Mouse (Mus musculus) forebrain, embryonic 16.5 days (tissue): ENCODE results near the gene Prg2. TPM values are rescaled to one million over a fixed set of nuclear protein-coding genes. Genes with fewer than 3 reads are reported as not detected.
A peak's percentile ranks its signal among the peaks of the same experiment; 100 is the strongest.

Experiments used
- ATAC-seq: fragments of 200-750 bp; cut with Nextera tagmentation; 2 replicates; pipeline ENCODE4 v1.8.0; 2017; ENCODE audit warnings: mild to moderate bottlenecking, moderate library complexity
- H3K27ac ChIP-seq: fragments of 300-500 bp; sonication (generic); 2 replicates; pipeline ENCODE4 v1.5.1; 2014; ENCODE audit warnings: low read length, control low read depth
- H3K27me3 ChIP-seq: fragments of 300-500 bp; sonication (generic); replicated peaks from 2 replicates; pipeline ENCODE4 v1.6.1; 2014; ENCODE audit warnings: low read length; ENCODE audit not compliant: control insufficient read depth, insufficient read depth
- H3K36me3 ChIP-seq: fragments of 300-500 bp; sonication (generic); 2 replicates; pipeline ENCODE4 v1.6.1; 2014; ENCODE audit not compliant: control insufficient read depth, insufficient read depth
- H3K4me1 ChIP-seq: fragments of 300-500 bp; sonication (generic); replicated peaks from 2 replicates; pipeline ENCODE4 v1.6.1; 2014; ENCODE audit warnings: low read length; ENCODE audit not compliant: control insufficient read depth, insufficient read depth
- H3K4me2 ChIP-seq: fragments of 300-500 bp; sonication (generic); 2 replicates; pipeline ENCODE4 v1.6.1; 2014; ENCODE audit warnings: mild to moderate bottlenecking, low read length, control low read depth
- H3K4me3 ChIP-seq: fragments of 300-500 bp; sonication (generic); replicated peaks from 2 replicates; pipeline ENCODE4 v1.5.1; 2014; ENCODE audit warnings: mild to moderate bottlenecking, low read length, control low read depth
- H3K9ac ChIP-seq: fragments of 300-500 bp; sonication (generic); replicated peaks from 2 replicates; pipeline ENCODE4 v1.6.1; 2014; ENCODE audit warnings: low read depth, low read length, control low read depth
- H3K9me3 ChIP-seq: fragments of 300-500 bp; sonication (generic); 2 replicates; pipeline ENCODE4 v1.6.1; 2016; ENCODE audit warnings: low read length; ENCODE audit not compliant: control insufficient read depth
- WGBS: fragments of 180-500 bp; shearing (Covaris S2); extraction: QIAGEN DNeasy Blood & Tissue Kit; methylation state at CpG from one replicate; pipeline ENCODE4 v1.1.7; 2014; 5-methylcytosine and 5-hydroxymethylcytosine counted together
- polyA plus RNA-seq: library from polyadenylated mRNA; unstranded; fragments of >200 nt; fragmentation: Nextera tagmentation; extraction: Ambion mirVana; gene quantifications from 2 replicates; pipeline ENCODE4 v1.2.1, GENCODE M21; 2015

The Prg2 gene
- polyA plus RNA-seq, 1 experiment from 2014 or later, result not detected

GRCm38 (mm10) chr2:84939711-84940110 lies 40.5 kb upstream of the Prg2 start:
- no peaks in the 10 kb centered on the region for H3K9me3 ChIP-seq
- no peak for ATAC-seq
- H3K4me3 ChIP-seq, result no peak overlapping the region
- no peaks in the 10 kb centered on the region for H3K36me3 ChIP-seq
- no peaks in the 10 kb centered on the region for H3K27me3 ChIP-seq
- peaks cover 3% of the 10 kb centered on the region; the same call in 1 of the 2 replicates for H3K4me1 ChIP-seq
- H3K4me2 ChIP-seq, result no peak overlapping the region
- WGBS, result 97% methylated on average over 6 of the region's 6 CpGs
- no peak overlapping the region for H3K27ac ChIP-seq
- no peak overlapping the region for H3K9ac ChIP-seq

- H3K4me3 ChIP-seq, result no peak overlapping the region
- H3K4me2 ChIP-seq, result no peak overlapping the region
- 81% methylated on average over 2 of the region's 2 CpGs for WGBS
Observed at GRCm38 (mm10) chr2:84941332-84941731, 38.9 kb upstream of the Prg2 start.

DNA sequence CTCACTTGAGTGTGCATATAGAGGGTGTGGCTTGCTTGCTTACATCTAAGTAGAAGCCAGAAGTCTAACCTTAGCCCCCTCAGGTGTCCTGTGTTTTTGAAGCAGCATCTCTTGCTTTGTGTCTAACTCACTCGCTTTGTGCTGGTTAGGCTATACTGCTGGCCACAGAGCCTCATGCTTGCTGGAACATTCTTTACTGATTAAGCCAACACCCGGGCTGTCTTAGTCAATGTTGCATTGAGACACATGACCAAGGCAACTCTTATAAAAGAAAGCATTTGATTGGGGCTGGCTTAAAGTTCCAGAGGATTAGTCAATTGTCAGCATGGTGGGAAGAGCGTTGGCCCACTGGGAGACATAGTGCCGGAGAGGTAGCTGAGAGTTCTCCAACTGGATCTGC lies 38.5 kb upstream of the Prg2 start:
- H3K36me3 ChIP-seq, result no peaks in the 10 kb centered on the region
- no peak overlapping the region for H3K4me2 ChIP-seq
- H3K9ac ChIP-seq, result no peak overlapping the region
- no peaks in the 10 kb centered on the region for H3K9me3 ChIP-seq
- WGBS, result 87% methylated on average over 4 of the region's 4 CpGs
- no peak overlapping the region for H3K4me3 ChIP-seq
- no peaks in the 10 kb centered on the region for H3K27me3 ChIP-seq
- H3K4me1 ChIP-seq, result no peaks in the 10 kb centered on the region; the same call in 1 of the 2 replicates
- no peak overlapping the region for H3K27ac ChIP-seq
- ATAC-seq, result no peak

More at GRCm38 (mm10) chr2:84941332-84941731, 38.9 kb upstream of the Prg2 start:
- Histone ChIP-seq H3K27ac (no peak overlapping the region), H3K36me3 (no peaks in the 10 kb centered on the region), H3K27me3 (no peaks in the 10 kb centered on the region), H3K9ac (no peak overlapping the region), H3K4me1 (peaks cover 3% of the 10 kb centered on the region; the same call in 1 of the 2 replicates), H3K9me3 (no peaks in the 10 kb centered on the region)
- no peak for ATAC-seq

DNA sequence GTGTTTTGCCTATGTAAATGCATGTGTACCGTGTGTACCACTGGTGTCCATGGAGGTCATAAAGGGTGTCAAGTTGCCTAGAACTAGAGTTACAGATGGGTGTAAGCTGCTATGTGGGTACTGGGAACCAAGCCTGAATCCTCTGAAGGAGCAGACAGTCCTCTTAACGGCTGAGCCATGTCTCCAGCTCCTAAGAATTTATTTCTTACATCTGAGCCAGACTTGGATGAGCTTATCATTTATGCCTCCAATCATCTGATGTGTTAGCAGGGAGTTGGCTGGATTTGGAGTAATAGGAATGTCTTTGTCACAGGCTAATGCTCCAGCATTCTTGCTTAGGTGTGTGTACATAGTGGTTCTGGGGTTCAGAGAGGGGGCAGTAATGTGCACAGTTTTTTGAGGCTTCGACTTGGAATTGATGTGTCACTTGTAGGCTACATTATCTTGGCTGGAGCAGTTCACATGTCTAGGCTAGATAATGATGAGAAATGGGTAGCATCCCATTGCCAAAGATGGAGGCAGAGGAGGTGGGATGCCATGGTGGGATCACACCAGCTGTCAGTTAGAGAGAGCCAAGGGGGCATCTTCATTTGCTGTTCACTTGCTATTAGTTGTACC lies 33.0 kb upstream of the Prg2 start:
- no peak overlapping the region for H3K4me3 ChIP-seq
- H3K27ac ChIP-seq, result peak overlapping the region; percentile 61
- H3K9ac ChIP-seq, result no peak overlapping the region
- no peaks in the 10 kb centered on the region for H3K27me3 ChIP-seq
- peaks cover 3% of the 10 kb centered on the region; the same call in 1 of the 2 replicates for H3K4me1 ChIP-seq
- no peaks in the 10 kb centered on the region for H3K9me3 ChIP-seq
- no peak overlapping the region for H3K4me2 ChIP-seq
- peak; percentile 63 for ATAC-seq
- H3K36me3 ChIP-seq, result no peaks in the 10 kb centered on the region
- WGBS, result 75% methylated on average over 3 of the region's 3 CpGs

DNA sequence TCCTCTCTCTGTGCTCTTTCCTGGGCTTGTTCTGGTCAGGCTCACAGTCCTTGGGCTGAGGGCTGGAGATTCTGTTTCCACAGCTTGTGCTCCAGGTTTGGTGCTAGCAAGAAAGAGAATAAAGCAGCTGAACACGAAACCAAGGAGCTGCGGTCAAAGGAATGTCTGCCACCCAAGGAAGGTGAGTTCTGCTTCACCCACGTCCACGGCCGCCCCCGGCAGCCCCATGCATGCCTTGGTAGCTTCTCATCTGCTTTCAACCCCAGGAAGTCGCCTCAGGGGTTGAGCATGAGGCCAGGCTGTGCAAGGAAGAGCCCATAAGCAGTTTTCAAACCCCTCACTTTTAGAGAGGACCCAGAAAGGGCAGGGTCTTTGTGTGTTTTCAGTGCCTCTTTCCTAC lies 32.0 kb upstream of the Prg2 start:
- Histone ChIP-seq H3K4me3 (no peak overlapping the region), H3K4me1 (peaks cover 3% of the 10 kb centered on the region; the same call in 1 of the 2 replicates), H3K27ac (no peak overlapping the region), H3K27me3 (no peaks in the 10 kb centered on the region), H3K36me3 (no peaks in the 10 kb centered on the region), H3K4me2 (no peak overlapping the region), H3K9ac (no peak overlapping the region), H3K9me3 (no peaks in the 10 kb centered on the region)
- ATAC-seq, result no peak
- 94% methylated on average over 7 of the region's 7 CpGs for WGBS

- no peak for ATAC-seq
- peaks cover 3% of the 10 kb centered on the region; the same call in 1 of the 2 replicates for H3K4me1 ChIP-seq
- no peak overlapping the region for H3K4me3 ChIP-seq
- no peak overlapping the region for H3K27ac ChIP-seq
- 74% methylated on average over 2 of the region's 2 CpGs for WGBS
- H3K9ac ChIP-seq, result no peak overlapping the region
- H3K9me3 ChIP-seq, result no peaks in the 10 kb centered on the region
- no peaks in the 10 kb centered on the region for H3K27me3 ChIP-seq
- H3K4me2 ChIP-seq, result no peak overlapping the region
- H3K36me3 ChIP-seq, result no peaks in the 10 kb centered on the region
Observed at GRCm38 (mm10) chr2:84948721-84949120, 31.5 kb upstream of the Prg2 start.

GRCm38 (mm10) chr2:84951027-84951426 lies 29.2 kb upstream of the Prg2 start:
- ATAC-seq, result no peak
- H3K9ac ChIP-seq, result no peak overlapping the region
- no peak overlapping the region for H3K27ac ChIP-seq
- peaks cover 3% of the 10 kb centered on the region; the same call in 1 of the 2 replicates for H3K4me1 ChIP-seq
- H3K4me3 ChIP-seq, result no peak overlapping the region
- 95% methylated on average over 8 of the region's 8 CpGs for WGBS
- H3K4me2 ChIP-seq, result no peak overlapping the region
- H3K27me3 ChIP-seq, result no peaks in the 10 kb centered on the region
- H3K9me3 ChIP-seq, result no peaks in the 10 kb centered on the region
- H3K36me3 ChIP-seq, result no peaks in the 10 kb centered on the region

DNA sequence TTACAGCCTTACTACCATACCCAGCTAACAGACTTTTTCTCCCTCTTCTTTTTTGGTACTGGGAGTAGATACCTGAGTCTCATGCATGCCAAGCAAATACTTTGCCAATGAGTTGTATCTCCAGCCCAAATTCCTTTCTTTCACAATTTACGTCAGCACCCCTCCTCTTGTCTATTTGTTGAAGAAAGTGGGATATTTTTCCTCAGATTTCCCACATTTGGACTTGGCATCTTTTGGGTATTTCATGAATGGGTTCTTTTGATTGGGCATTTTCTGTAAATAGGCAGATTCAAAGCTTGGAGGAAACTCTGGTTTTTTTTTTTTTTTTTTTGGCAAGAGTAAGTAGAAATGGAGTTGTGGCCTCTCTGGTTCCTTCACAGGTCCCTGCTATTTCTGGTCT lies 28.0 kb upstream of the Prg2 start:
- Histone ChIP-seq H3K4me1 (peaks cover 3% of the 10 kb centered on the region; the same call in 1 of the 2 replicates), H3K4me3 (no peak overlapping the region), H3K9ac (no peak overlapping the region), H3K36me3 (no peaks in the 10 kb centered on the region), H3K27me3 (no peaks in the 10 kb centered on the region), H3K4me2 (no peak overlapping the region), H3K27ac (no peak overlapping the region), H3K9me3 (no peaks in the 10 kb centered on the region)
- 84% methylated on average over 1 of the region's 1 CpGs for WGBS
- ATAC-seq, result no peak

GRCm38 (mm10) chr2:84952693-84953092 lies 27.6 kb upstream of the Prg2 start:
- Histone ChIP-seq H3K4me3 (no peak overlapping the region), H3K27me3 (no peaks in the 10 kb centered on the region), H3K27ac (no peak overlapping the region), H3K9me3 (no peaks in the 10 kb centered on the region), H3K4me1 (peaks cover 3% of the 10 kb centered on the region; the same call in 1 of the 2 replicates), H3K36me3 (no peaks in the 10 kb centered on the region), H3K9ac (no peak overlapping the region), H3K4me2 (no peak overlapping the region)
- 85% methylated on average over 4 of the region's 4 CpGs for WGBS
- no peak for ATAC-seq

DNA sequence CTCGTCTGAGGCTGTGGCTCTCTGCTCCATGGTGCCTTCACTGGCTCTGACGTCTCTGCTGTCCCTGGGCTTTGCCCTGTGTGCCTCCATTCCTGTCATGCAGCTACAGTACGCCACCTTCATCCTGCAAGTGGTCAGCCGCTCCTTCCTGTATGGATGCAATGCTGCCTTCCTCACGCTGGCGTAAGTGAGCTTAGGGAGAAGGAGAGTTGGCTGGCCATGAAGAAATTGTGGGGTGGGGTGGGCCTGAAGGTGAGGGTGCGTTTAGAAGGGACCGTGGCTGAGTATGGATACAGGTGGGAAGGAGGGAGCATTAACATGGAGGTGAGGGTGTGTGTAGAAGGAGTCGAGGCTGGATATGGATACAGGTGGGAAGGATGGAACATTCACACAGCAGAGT lies 24.8 kb upstream of the Prg2 start:
- 96% methylated on average over 9 of the region's 9 CpGs for WGBS
- no peaks in the 10 kb centered on the region for H3K4me1 ChIP-seq
- no peak for ATAC-seq
- no peak overlapping the region for H3K4me3 ChIP-seq
- no peak overlapping the region for H3K4me2 ChIP-seq
- no peaks in the 10 kb centered on the region for H3K36me3 ChIP-seq
- no peaks in the 10 kb centered on the region for H3K27me3 ChIP-seq
- H3K9ac ChIP-seq, result no peak overlapping the region
- no peaks in the 10 kb centered on the region for H3K9me3 ChIP-seq
- no peak overlapping the region for H3K27ac ChIP-seq
